Mouse (Mus musculus) MEL (cell line): ENCODE results near the gene Nkg7. TPM values are rescaled to one million over a fixed set of nuclear protein-coding genes. Genes with fewer than 3 reads are reported as not detected.
A peak's percentile ranks its signal among the peaks of the same experiment; 100 is the strongest.

Source experiments
- DNase-seq: peaks from one replicate; pipeline ENCODE4 v3.0.0; 2011; ENCODE audit warnings: low read depth, low spot score
- H3K27ac ChIP-seq: 2 replicates; pipeline ENCODE4 v1.5.1; 2012; ENCODE audit warnings: low read depth, mild to moderate bottlenecking, control low read depth, low read length, moderate library complexity; ENCODE audit not compliant: control insufficient read depth
- H3K27me3 ChIP-seq, 2 experiments: fragments of 150-350 bp in 1 of 2; sonication (generic) in 1 of 2; 2 replicates each; pipeline ENCODE4 v1.6.1; 2012; ENCODE audit warnings: low read length in 2 of 2, mild to moderate bottlenecking in 2 of 2, improper control_type of control experiment in 1 of 2, moderate library complexity in 1 of 2; ENCODE audit not compliant: insufficient read depth in 2 of 2, control insufficient read depth in 1 of 2
- H3K36me3 ChIP-seq, 2 experiments: 2 replicates each; pipeline ENCODE4 v1.6.1; 2012 to 2014; ENCODE audit warnings: low read length in 2 of 2, improper control_type of control experiment in 1 of 2, inconsistent platforms in 1 of 2, mild to moderate bottlenecking in 1 of 2; ENCODE audit not compliant: insufficient read depth in 2 of 2, control insufficient read depth in 1 of 2
- H3K4me1 ChIP-seq, 2 experiments: fragments of 150-350 bp in 1 of 2; sonication (generic) in 1 of 2; 2 replicates each; pipeline ENCODE4 v1.6.1; 2012; ENCODE audit warnings: low read length in 2 of 2, improper control_type of control experiment in 1 of 2, mild to moderate bottlenecking in 1 of 2; ENCODE audit not compliant: insufficient read depth in 2 of 2, control insufficient read depth in 1 of 2
- H3K4me3 ChIP-seq, 2 experiments: fragments of 150-350 bp in 1 of 2; sonication (generic) in 1 of 2; 2 replicates each; pipeline ENCODE4 v1.5.1; 2012; ENCODE audit warnings: low read depth in 2 of 2, low read length in 2 of 2, mild to moderate bottlenecking in 2 of 2, moderate library complexity in 2 of 2, control low read depth in 1 of 2, improper control_type of control experiment in 1 of 2; ENCODE audit not compliant: control insufficient read depth in 1 of 2, insufficient read depth in 1 of 2
- H3K79me2 ChIP-seq: 2 replicates; pipeline ENCODE4 v1.6.1; 2012; ENCODE audit warnings: mild to moderate bottlenecking, low read length, moderate library complexity; ENCODE audit not compliant: control insufficient read depth, poor library complexity, insufficient read depth
- H3K9ac ChIP-seq: 2 replicates; pipeline ENCODE4 v1.6.1; 2012; ENCODE audit warnings: low read depth, mild to moderate bottlenecking, control low read depth, low read length, moderate library complexity; ENCODE audit not compliant: control insufficient read depth, poor library complexity, severe bottlenecking
- H3K9me3 ChIP-seq: fragments of 150-350 bp; sonication (generic); replicated peaks from 2 replicates; pipeline ENCODE4 v1.6.1; 2012; ENCODE audit warnings: mild to moderate bottlenecking, low read length, improper control_type of control experiment, moderate library complexity; ENCODE audit not compliant: insufficient read depth
- BHLHE40 ChIP-seq: IDR thresholded peaks from 2 replicates; pipeline ENCODE4 v1.6.1; 2012; ENCODE audit warnings: low read depth, mild to moderate bottlenecking, inconsistent platforms, low read length, improper control_type of control experiment, borderline replicate concordance
- CHD1 ChIP-seq: IDR thresholded peaks from 2 replicates; pipeline ENCODE4 v1.6.1; 2012; ENCODE audit warnings: low read depth, mild to moderate bottlenecking, inconsistent platforms, low read length, improper control_type of control experiment
- CHD2 ChIP-seq: IDR thresholded peaks from 2 replicates; pipeline ENCODE4 v1.6.1; 2011; ENCODE audit warnings: low read length, improper control_type of control experiment
- CTCF ChIP-seq, 3 experiments: IDR thresholded peaks in 2 of 3; conservative IDR thresholded peaks in 1 of 3; 2 replicates each; pipeline ENCODE4 v1.5.1; 2011 to 2012; ENCODE audit warnings: low read length in 3 of 3, low read depth in 2 of 3, mild to moderate bottlenecking in 2 of 3, improper control_type of control experiment in 1 of 3, inconsistent platforms in 1 of 3, mixed read lengths in 1 of 3, moderate library complexity in 1 of 3; ENCODE audit not compliant: control insufficient read depth in 1 of 3, insufficient read depth in 1 of 3, poor library complexity in 1 of 3, severe bottlenecking in 1 of 3
- E2F4 ChIP-seq: IDR thresholded peaks from 2 replicates; pipeline ENCODE4 v1.6.1; 2011; ENCODE audit warnings: low read depth, low read length, improper control_type of control experiment, borderline replicate concordance
- ELF1 ChIP-seq: IDR thresholded peaks from 2 replicates; pipeline ENCODE4 v1.6.1; 2014; ENCODE audit warnings: low read depth, mild to moderate bottlenecking, inconsistent platforms, low read length, improper control_type of control experiment, moderate library complexity
- EP300 ChIP-seq, 2 experiments: IDR thresholded peaks; 2 replicates each; pipeline ENCODE4 v1.6.1; 2011; ENCODE audit warnings: improper control_type of control experiment in 2 of 2, low read length in 2 of 2, low read depth in 1 of 2, mild to moderate bottlenecking in 1 of 2
- ETS1 ChIP-seq: IDR thresholded peaks from 2 replicates; pipeline ENCODE4 v1.6.1; 2012; ENCODE audit warnings: low read depth, mild to moderate bottlenecking, inconsistent platforms, low read length, improper control_type of control experiment, moderate library complexity
- GABPA ChIP-seq: IDR thresholded peaks from 2 replicates; pipeline ENCODE4 v1.6.1; 2012; ENCODE audit warnings: low read depth, mild to moderate bottlenecking, inconsistent platforms, low read length, improper control_type of control experiment, moderate library complexity
- GATA1 ChIP-seq: IDR thresholded peaks from 2 replicates; pipeline ENCODE4 v1.6.1; 2011; ENCODE audit warnings: low read depth, low read length, improper control_type of control experiment
- HCFC1 ChIP-seq: IDR thresholded peaks from 2 replicates; pipeline ENCODE4 v1.6.1; 2012; ENCODE audit warnings: low read depth, mild to moderate bottlenecking, inconsistent platforms, low read length, improper control_type of control experiment, moderate library complexity
- KAT2A ChIP-seq: conservative IDR thresholded peaks from 2 replicates; pipeline ENCODE4 v1.6.1; 2012; ENCODE audit warnings: low read depth, low read length, improper control_type of control experiment, inconsistent platforms
- MAX ChIP-seq: IDR thresholded peaks from 2 replicates; pipeline ENCODE4 v1.6.1; 2011; ENCODE audit warnings: low read length, improper control_type of control experiment
- MAZ ChIP-seq: IDR thresholded peaks from 2 replicates; pipeline ENCODE4 v1.6.1; 2012; ENCODE audit warnings: low read depth, mild to moderate bottlenecking, inconsistent platforms, low read length, improper control_type of control experiment
- MEF2A ChIP-seq: IDR thresholded peaks from 2 replicates; pipeline ENCODE4 v1.6.1; 2014; ENCODE audit warnings: low read depth, mild to moderate bottlenecking, inconsistent platforms, low read length, improper control_type of control experiment; ENCODE audit not compliant: poor library complexity, insufficient replicate concordance, severe bottlenecking; ENCODE audit errors: extremely low read depth
- MXI1 ChIP-seq: IDR thresholded peaks from 2 replicates; pipeline ENCODE4 v1.6.1; 2011; ENCODE audit warnings: mild to moderate bottlenecking, low read depth, low read length, improper control_type of control experiment
- MYC ChIP-seq: IDR thresholded peaks from 2 replicates; pipeline ENCODE4 v1.6.1; 2011; ENCODE audit warnings: low read depth, mild to moderate bottlenecking, low read length, improper control_type of control experiment, moderate library complexity
- NELFE ChIP-seq: IDR thresholded peaks from 2 replicates; pipeline ENCODE4 v1.6.1; 2011; ENCODE audit warnings: low read depth, low read length, improper control_type of control experiment
- NRF1 ChIP-seq: IDR thresholded peaks from 2 replicates; pipeline ENCODE4 v1.6.1; 2014; ENCODE audit warnings: low read depth, mild to moderate bottlenecking, inconsistent platforms, low read length, improper control_type of control experiment, moderate library complexity; ENCODE audit not compliant: poor library complexity, insufficient read depth, severe bottlenecking
- POLR2A ChIP-seq, 2 experiments: IDR thresholded peaks; 2 replicates each; pipeline ENCODE4 v1.6.1; 2011 to 2012; ENCODE audit warnings: low read length in 2 of 2, mild to moderate bottlenecking in 2 of 2, control low read depth in 1 of 2, improper control_type of control experiment in 1 of 2, low read depth in 1 of 2, moderate library complexity in 1 of 2; ENCODE audit not compliant: control insufficient read depth in 1 of 2, insufficient read depth in 1 of 2, poor library complexity in 1 of 2
- POLR2AphosphoS5 ChIP-seq: IDR thresholded peaks from 2 replicates; pipeline ENCODE4 v1.6.1; 2012; ENCODE audit warnings: low read depth, borderline replicate concordance, mild to moderate bottlenecking, inconsistent platforms, low read length, moderate library complexity, mixed read lengths
- RAD21 ChIP-seq: IDR thresholded peaks from 2 replicates; pipeline ENCODE4 v1.6.1; 2011; ENCODE audit warnings: mild to moderate bottlenecking, low read depth, low read length, improper control_type of control experiment
- RCOR1 ChIP-seq: IDR thresholded peaks from 2 replicates; pipeline ENCODE4 v1.6.1; 2012; ENCODE audit warnings: low read depth, mild to moderate bottlenecking, inconsistent platforms, low read length, improper control_type of control experiment
- SIN3A ChIP-seq: IDR thresholded peaks from 2 replicates; pipeline ENCODE4 v1.6.1; 2012; ENCODE audit warnings: low read length, improper control_type of control experiment, inconsistent platforms
- SMC3 ChIP-seq: IDR thresholded peaks from 2 replicates; pipeline ENCODE4 v1.6.1; 2011; ENCODE audit warnings: low read depth, low read length, improper control_type of control experiment
- TAL1 ChIP-seq: IDR thresholded peaks from 2 replicates; pipeline ENCODE4 v1.6.1; 2012; ENCODE audit warnings: mild to moderate bottlenecking, inconsistent platforms, low read length, moderate library complexity, mixed read lengths
- TBP ChIP-seq: IDR thresholded peaks from 2 replicates; pipeline ENCODE4 v1.8.0; 2011; ENCODE audit warnings: low read depth, low read length, improper control_type of control experiment
- TCF12 ChIP-seq: IDR thresholded peaks from 2 replicates; pipeline ENCODE4 v1.6.1; 2014; ENCODE audit warnings: low read depth, mild to moderate bottlenecking, inconsistent platforms, low read length, improper control_type of control experiment, moderate library complexity
- USF1 ChIP-seq: IDR thresholded peaks from 2 replicates; pipeline ENCODE4 v1.6.1; 2014; ENCODE audit warnings: low read depth, mild to moderate bottlenecking, inconsistent platforms, low read length, improper control_type of control experiment, moderate library complexity
- USF2 ChIP-seq, 2 experiments: IDR thresholded peaks; 2 replicates each; pipeline ENCODE4 v1.6.1; 2011 to 2012; ENCODE audit warnings: improper control_type of control experiment in 2 of 2, low read length in 2 of 2, borderline replicate concordance in 1 of 2, inconsistent platforms in 1 of 2, low read depth in 1 of 2, mild to moderate bottlenecking in 1 of 2; ENCODE audit not compliant: insufficient read depth in 1 of 2
- ZC3H11A ChIP-seq: IDR thresholded peaks from 2 replicates; pipeline ENCODE4 v1.6.1; 2012; ENCODE audit warnings: low read depth, mild to moderate bottlenecking, inconsistent platforms, low read length, improper control_type of control experiment
- ZKSCAN1 ChIP-seq: IDR thresholded peaks from 2 replicates; pipeline ENCODE4 v1.6.1; 2012; ENCODE audit warnings: low read depth, mild to moderate bottlenecking, inconsistent platforms, low read length, improper control_type of control experiment, moderate library complexity
- ZNF384 ChIP-seq: IDR thresholded peaks from 2 replicates; pipeline ENCODE4 v1.6.1; 2012; ENCODE audit warnings: low read depth, mild to moderate bottlenecking, inconsistent platforms, low read length, improper control_type of control experiment
- polyA plus RNA-seq, 2 experiments: library from polyadenylated mRNA; stranded (reverse) in 1 of 2; unstranded in 1 of 2; fragments of >175 nt in 1 of 2; fragments of >200 nt in 1 of 2; gene quantifications; 2 replicates each; pipeline versions ENCODE4 v1.2.1 to v1.2.4; 2012; ENCODE audit warnings: low replicate concordance in 2 of 2, low read depth in 1 of 2; ENCODE audit not compliant: insufficient read length in 2 of 2, insufficient read depth in 1 of 2, missing spikeins in 1 of 2
- total RNA-seq: library from RNA; depleted of rRNA; stranded (reverse); fragments of 300-350 nt; gene quantifications from 2 replicates; pipeline ENCODE4 v1.2.3, GENCODE M21; 2012

Nkg7 gene
- total and polyA plus RNA-seq, 3 experiments, result not detected

DNA sequence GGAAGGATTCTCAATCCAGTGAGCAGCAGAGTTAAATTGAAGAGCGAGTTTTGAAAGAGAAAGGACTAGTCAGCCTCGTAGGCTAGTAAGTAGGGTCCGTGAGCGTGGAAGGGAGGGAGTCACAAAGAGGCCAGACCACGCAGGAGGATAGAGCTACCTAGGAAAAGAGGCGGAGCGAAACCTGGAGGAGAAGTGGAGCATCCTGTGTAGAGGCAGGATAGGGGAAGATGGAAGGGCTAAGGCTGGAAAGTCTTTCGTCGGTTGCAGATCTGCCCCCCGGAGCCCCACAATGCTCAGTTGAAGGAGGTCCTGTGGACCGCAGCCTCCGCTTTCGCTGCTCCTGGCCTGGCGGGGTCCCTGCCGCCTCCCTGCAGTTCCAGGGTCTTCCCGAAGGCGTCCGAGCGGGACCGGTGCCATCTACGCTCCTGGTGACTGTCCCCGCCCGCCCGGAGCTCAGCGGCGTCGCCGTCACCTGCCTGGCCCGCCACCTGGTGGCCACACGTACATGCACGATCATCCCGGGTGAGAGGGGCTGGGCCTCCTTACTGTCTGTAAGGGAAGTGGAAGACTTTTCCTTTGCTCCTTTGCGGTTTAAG, 29.3 kb downstream of the Nkg7 start:
- Histone ChIP-seq H3K36me3 (no peaks in the 10 kb centered on the region), H3K4me1 (no peaks in the 10 kb centered on the region; a peak in 1 of 4 replicates)
- TF ChIP-seq TCF12 (no peak), KAT2A (no peak), MEF2A (no peak), TAL1 (no peak), ZC3H11A (peak; percentile 57), GABPA (no peak), USF2 (IDR thresholded peaks at IDR 0.05; ENCODE audit: borderline replicate concordance in 1 of 2, insufficient read depth in 1 of 2, low read depth in 1 of 2, low read length in 2 of 2) (no peak), EP300 (IDR thresholded peaks at IDR 0.05; ENCODE audit: low read depth in 1 of 2, low read length in 2 of 2) (no peak), ELF1 (no peak), RCOR1 (no peak), CHD1 (no peak), MYC (no peak), BHLHE40 (no peak), MAX (no peak), USF1 (no peak), ETS1 (no peak), RAD21 (peak; percentile 69), MAZ (no peak), MXI1 (no peak), NELFE (no peak), CTCF (IDR thresholded peaks at IDR 0.05 in 2 of 3, conservative IDR thresholded peaks at IDR 0.05 in 1 of 3; ENCODE audit: control insufficient read depth in 1 of 3, insufficient read depth in 1 of 3, low read depth in 2 of 3, low read length in 3 of 3, poor library complexity in 1 of 3, severe bottlenecking in 1 of 3) (peak; percentile 39 to 91 (median 88); a peak in 5 of 6 replicates), GATA1 (no peak), HCFC1 (no peak), ZNF384 (no peak), POLR2AphosphoS5 (no peak), E2F4 (no peak), SIN3A (no peak), SMC3 (peak; percentile 93), TBP (no peak), CHD2 (no peak), POLR2A (IDR thresholded peaks at IDR 0.05; ENCODE audit: control insufficient read depth in 1 of 2, insufficient read depth in 1 of 2, low read depth in 1 of 2, low read length in 2 of 2, poor library complexity in 1 of 2) (no peak), ZKSCAN1 (no peak), NRF1 (no peak)
- TF ChIP-seq, all 39 proteins: peak for 4
- Histone ChIP-seq H3K9ac (peak overlapping the region; percentile 18; the same call in 1 of the 2 replicates), H3K4me3 (peak overlapping the region; percentile 47 to 55), H3K27ac (no peak overlapping the region), H3K9me3 (no peaks in the 10 kb centered on the region), H3K27me3 (no peaks in the 10 kb centered on the region), H3K79me2 (no peaks in the 10 kb centered on the region)
- peak; percentile 79 for DNase-seq
